Mouse (Mus musculus) natural killer cell, adult 2 months (primary cell): Measurements from ENCODE around the gene Hvcn1.
"Not testable (repeated sequence)": the region's sequence is repeated elsewhere in the genome, so short reads cannot be mapped to it uniquely, and the experiment has no call there.

Source experiments
- DNase-seq, 2 experiments: peaks; one replicate each; pipeline ENCODE4 v3.0.0; 2022; ENCODE audit warnings: low spot score in 2 of 2

Gene Hvcn1

DNA sequence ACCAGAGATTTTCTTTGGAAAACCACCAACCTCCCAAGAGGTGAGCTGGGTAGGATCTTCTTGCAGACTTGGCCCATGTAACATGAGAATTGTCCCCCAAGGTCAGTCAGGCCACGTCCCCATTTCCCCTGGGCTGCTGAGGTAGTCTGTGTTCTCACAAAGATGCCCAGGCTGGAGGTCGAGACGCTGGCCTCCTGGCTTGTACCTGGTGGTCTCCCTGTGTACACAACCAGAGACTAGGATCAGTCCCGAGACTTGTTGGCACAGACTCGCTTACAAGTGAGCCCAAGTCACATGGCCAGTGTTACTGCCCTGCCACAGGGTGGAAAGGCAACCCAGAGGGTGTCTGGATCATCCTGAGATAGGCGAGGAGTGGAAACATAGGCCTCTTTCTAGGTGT lies 4.7 kb upstream of the Hvcn1 start:
- DNase-seq, result no peak

DNA sequence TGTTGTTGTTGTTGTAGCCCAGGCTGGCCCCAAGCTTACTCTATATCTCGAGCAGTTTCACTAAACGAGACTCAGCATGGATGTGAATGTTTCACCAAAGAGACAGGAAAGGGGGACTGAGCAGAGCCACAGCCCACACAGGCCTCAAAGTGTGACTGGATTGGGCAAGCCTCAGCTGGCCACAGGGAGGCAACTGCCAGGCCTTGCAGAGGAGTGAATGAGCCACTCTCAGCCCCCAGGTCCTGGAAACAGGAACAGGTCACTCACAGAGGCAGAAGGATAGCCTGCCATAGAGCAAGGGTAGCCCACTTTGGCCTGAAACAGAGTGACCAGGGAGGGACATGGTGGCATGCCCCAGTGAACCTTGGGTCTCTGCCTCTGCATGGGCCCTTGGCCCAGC lies 2.4 kb upstream of the Hvcn1 start:
- no peak for DNase-seq

GRCm38 (mm10) chr5:122208909-122209308 lies 2.3 kb downstream of the Hvcn1 start:
- DNase-seq, result no peak

DNA sequence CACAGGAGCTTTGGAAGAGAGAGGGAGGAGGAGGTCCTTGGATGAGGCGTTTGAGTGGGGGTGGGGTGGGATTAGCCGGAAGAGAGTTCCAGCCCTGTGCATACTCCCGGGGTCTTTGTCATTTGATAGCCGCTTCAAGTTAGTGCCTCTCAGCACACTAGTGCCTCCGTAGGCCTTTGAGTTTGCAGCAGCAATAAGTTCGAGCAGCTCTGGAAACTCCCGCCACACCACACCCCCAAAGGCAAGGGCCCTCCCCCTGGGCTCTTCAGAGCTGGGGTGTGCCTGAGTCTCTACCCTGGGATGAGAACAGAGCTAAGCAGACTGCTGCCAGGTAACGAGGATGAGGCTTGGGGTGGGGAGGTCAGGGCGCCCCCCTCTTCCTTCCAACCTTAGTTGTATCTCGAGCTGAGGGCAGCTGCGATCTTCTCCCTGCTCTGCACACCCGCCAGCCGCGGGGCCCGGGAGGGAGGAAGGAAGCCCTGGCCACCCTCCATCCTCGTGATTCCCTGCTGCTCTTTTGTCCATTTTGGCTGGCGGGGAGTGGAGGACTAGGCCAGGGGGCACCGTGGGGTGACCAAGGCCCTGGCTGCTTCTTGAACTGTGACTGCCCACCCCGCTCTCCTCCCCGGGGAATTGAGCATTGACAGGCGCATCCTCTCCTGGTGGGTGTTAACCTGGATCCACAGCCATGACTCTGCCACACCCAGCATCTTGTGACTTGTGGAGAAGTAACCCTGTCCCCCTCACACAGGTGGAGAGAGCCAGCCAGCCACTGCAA lies 3.2 kb downstream of the Hvcn1 start:
- peak; percentile 43 to 82 for DNase-seq

GRCm38 (mm10) chr5:122210890-122211289 lies 4.3 kb downstream of the Hvcn1 start:
- no peak for DNase-seq

DNA sequence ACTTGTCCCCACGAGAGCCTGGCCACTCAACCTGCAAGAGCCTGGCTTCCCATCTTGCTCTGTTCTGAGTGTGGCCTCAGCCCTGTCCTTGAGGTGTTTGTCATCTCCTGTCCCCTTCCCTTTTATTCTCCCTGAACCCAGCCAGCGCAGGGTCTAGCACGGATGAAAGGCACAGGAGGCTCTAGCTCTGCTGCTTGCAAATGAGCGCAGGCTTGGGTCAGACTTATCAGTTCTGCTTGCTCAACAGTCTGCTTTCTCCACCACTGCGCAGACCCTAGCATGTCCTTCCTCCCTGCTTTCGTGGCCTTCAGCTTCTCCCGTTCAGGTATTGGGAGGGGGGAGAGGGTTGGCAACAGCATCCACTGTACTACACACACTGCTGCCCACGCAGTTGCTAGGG lies 5.5 kb downstream of the Hvcn1 start:
- DNase-seq, result no peak

DNA sequence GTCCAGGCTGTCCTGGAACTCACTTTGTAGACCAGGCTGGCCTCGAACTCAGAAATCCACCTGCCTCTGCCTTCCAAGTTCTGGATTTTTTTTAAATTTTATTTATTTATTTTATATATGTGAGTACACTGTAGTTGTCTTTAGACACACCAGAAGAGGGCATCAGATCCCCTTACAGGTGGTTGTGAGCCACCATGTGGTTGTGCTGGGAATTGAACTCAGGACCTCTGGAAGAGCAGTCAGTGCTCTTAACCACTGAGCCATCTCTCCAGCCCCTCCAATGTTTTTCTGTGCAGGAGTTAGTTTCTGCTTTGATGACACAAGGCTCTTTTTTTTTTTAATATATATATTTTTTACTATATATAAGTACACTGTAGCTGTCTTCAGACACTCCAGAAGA lies 6.2 kb downstream of the Hvcn1 start:
- DNase-seq, result not testable (repeated sequence)

DNA sequence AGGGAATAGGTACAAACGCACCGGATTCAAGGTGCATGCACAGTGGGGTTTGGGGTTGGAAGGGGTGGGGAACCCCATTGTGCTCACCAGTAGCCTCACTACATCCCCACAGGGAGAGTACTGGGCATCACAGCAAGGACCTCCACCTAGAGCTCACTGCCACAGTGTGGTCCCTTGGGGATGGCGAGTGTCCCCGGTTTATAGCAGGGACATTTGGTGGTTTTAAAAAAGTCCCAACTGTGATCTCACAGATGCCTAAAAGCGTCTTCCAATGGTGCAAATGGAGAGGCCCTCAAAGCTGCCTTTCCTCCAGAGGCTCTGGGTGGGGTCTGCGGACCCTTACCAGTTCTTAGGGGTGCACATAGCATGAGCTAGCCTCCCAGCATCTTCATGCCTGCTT lies 7.3 kb downstream of the Hvcn1 start:
- no peak for DNase-seq

DNA sequence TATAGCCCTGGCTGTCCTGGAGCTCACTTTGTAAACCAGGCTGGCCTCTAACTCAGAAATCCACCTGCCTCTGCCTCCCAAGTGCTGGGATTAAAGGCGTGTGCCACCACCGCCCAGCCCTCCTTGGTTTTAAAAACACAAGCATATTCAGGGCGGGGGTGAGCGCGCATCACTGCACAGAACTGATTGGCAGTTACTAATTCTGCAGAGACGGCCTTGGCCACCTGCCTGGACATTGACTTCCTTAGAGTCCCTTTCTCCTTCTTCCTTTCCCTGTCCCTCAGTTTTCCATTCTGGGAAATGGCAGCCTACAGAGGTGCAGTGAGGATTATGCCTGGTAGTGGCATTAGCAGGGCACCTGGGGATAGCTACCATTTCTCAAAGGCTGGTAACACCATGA lies 11.0 kb downstream of the Hvcn1 start:
- DNase-seq, result no peak

DNA sequence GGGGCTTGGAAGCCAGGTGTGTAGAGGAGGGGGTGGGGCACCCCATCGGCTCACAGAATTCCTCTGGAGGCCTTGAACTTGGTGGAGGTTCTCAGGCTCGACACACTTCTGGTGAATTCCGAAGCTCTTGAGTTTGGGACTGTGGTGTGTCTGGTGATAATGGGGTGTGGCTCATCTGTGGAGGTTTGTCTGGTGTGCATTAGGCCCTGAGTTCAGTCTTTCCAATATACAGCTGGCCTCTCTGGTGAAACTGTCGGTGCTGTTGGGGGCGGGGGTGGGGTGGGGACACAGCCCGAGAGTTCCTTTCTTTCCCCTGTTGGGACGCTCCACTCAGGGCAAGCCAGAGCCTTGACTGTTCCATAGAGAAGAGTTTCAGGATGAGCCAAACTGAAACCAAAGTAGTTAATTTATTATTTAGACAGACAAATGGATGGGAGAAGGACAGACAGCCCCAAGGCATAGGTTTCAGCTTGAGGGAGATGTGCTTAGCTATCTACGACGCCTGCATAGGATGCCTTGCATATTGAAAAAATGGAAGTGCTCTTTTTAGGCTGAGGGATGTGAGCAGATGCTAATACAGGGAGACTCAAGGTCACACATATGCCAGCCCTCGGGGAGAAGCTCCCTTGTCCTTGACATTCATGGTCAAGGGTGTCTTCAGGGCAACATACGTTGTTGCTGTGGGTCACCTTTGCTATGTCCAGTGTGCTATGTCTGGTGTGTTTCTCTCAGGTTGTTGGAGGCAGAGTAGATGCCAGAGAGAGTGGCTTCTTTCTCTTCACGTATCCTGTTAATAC lies 11.7 kb downstream of the Hvcn1 start:
- DNase-seq, result no peak

GRCm38 (mm10) chr5:122218928-122219327 lies 12.3 kb downstream of the Hvcn1 start:
- DNase-seq, result peak in 1 of 2 experiments; percentile 52

DNA sequence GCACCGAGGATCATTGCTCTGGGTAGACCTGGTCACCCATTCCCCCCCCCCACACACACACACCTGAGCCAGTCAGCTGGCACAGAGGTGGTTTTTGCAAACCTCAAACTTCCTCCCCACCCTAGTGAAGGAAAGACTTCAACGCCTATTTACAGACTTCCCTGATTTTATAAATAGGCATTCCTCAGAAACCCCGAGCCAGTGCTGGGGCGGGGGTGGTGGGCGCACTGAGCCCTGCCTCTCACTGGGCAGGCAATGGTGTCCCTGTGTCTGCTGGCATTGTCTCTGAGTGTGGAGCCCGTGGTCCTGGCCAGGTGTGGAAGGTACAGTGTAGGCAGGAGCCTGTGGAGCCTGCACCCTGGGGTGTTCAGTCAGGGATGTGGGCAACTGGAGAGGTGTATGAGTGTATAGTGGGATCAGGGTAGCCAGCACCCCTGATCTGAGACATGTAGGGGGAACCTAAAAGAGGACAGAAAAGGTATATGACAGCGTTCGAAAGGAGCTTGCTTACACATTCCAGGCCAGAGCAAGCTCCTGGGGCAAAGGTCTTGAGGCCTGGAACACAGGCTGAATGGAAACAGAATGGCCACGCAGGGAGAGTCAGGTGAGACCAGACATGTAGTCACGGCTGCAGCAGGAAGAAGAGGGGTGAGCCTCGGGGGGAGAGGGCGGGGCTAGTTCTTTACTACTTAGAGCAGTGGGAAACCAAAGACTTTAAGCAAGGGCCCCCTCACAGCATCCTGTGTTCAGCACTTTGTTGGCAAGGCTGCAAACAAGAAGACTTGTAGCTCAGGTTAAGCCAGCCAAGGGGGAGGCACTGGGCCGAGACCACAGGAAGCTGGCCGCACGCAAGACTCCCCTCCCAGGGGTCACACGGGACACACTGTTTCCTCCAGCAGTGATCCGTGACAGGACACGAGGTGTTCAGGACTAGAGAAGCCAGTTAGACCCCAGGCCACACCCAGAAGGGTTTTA lies 13.3 kb downstream of the Hvcn1 start:
- DNase-seq, result peak; percentile 74 to 94

DNA sequence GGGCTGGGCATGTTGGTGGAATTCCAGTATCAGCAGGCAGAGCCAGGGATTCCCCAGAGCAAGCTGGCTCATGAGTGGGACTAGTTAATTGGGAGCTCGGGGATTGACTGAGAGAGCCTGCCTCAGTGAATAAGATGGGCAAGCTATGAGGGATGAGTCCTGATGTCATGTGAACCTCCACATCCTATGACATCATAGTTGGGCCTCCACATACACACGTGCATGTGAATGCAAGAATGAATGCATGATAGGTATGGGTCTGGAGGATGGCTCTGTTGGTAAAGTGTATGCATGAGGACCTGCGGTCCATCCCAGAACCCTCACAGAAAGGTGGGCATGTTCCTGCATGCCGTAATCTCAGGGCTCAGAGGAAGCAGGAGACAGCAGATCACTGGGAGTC lies 14.5 kb downstream of the Hvcn1 start:
- no peak for DNase-seq

GRCm38 (mm10) chr5:122224291-122224690 lies 17.7 kb downstream of the Hvcn1 start:
- DNase-seq, result no peak

GRCm38 (mm10) chr5:122228271-122228765 lies 21.7 kb downstream of the Hvcn1 start:
- DNase-seq, result peak in 1 of 2 experiments; percentile 48

DNA sequence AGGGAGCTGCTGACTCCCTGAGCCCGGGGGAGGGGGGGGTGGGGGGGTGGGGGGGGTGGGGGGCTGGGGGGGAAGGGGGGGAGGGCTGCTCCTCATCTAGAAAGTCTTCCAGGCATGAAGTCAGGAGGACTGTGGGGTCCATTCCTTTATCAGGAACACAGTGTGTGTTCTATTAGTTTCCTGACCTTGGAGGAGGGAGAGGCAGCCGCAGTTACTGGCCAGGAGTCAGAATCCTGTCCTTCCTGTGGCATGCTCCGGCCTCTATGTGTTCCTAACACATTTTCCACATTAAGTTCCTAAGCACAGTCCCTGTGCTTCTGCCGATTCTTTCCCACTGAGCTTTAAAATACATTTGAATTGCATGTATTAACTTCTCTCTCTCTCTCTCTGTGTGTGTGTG lies 22.2 kb downstream of the Hvcn1 start:
- DNase-seq, result no peak

- DNase-seq, result peak in 1 of 2 experiments; percentile 34
Observed at GRCm38 (mm10) chr5:122230816-122231215, 24.2 kb downstream of the Hvcn1 start.

DNA sequence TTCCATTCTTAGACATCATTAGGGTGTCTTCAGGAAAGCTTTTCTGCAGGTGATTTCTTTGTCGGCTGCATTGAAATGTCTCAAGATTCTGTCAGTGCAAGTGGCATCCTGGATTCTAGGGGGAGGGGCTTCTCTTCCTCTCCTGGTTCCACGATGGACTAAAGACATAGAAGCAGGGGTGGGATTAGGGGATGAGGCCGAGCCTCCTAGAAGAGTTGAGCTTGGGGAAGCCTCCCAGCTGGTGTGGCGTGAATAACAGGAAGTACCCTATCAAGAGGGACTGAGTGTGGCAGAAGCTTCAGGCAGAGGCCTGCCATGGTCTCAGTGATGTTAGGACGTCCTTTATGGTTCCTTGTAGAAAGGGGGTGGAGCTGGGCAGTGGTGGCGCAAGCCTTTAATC lies 24.8 kb downstream of the Hvcn1 start:
- no peak for DNase-seq

- DNase-seq, result no peak
Observed at GRCm38 (mm10) chr5:122232004-122232403, 25.4 kb downstream of the Hvcn1 start.

DNA sequence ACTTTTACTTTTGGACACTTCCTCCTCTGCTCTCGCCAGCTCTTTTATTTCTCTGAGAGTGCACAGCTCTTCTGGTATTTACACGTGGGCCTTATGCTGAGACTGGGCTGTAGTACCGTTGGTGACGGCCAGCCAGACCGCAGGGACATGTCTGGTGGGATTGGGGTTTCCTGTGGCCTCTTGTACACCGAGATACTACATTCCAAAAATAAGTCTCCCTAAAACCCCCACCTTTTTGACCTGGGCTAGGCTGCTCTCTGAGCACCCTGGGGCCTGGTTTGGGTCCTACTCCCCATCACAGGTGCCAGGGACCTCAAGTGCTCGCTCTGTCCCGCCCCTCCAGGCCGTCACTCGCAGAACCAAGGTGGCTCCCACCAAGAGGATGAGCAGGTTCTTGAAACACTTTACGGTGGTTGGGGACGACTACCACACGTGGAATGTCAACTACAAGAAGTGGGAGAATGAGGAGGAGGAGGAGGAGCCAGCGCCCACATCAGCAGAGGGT lies 26.5 kb downstream of the Hvcn1 start:
- DNase-seq, result peak; percentile 69 to 75

- DNase-seq, result peak; percentile 39 to 75
Observed at GRCm38 (mm10) chr5:122233695-122234094, 27.1 kb downstream of the Hvcn1 start.
